13 mouse cellular contexts compared by ENCODE assay signal in the genomic region with DNA sequence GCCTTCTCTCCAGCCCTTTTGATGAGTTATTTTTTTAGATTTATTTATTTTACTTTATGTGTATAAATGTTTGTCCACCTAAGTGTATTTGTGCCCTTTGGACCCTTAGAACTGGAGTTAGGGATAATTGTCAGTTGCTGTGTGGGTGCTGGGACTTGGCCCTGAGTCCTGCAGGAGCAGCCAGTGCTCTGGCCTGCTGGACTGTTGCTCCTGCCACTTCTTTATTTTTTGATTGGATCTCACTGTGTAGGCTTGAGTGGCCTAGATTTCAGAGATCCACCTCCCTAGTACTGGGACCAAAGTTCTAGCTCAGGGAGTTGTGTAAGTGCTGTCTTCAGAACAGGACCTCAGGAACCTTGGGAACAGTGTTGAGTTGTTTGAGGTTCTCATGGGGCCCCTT.
"Had no signal": no experiment of that assay in that cellular context is flagged by ENCODE, and none has a peak within 500 bp of the region (broad histone marks: within the 10 kb centered on the region; RNA-seq: fewer than 3 reads in every experiment).

No protein-coding gene starts in this region.

- DNase-seq: left cerebral cortex, postnatal 4 days; lung, adult 18-20 months; right cerebral cortex, postnatal 14 days; thymus, adult 2 months; thymus, postnatal 25 days had no signal

- H3K9me3 ChIP-seq: limb, embryonic 13.5 days; liver, embryonic 12.5 days; midbrain, embryonic 12.5 days; stomach, embryonic 15.5 days had no signal

- H3K4me3 ChIP-seq: limb, embryonic 13.5 days; liver, embryonic 12.5 days; midbrain, embryonic 12.5 days; stomach, embryonic 15.5 days had no signal

- H3K9ac ChIP-seq: limb, embryonic 13.5 days; liver, embryonic 12.5 days; midbrain, embryonic 12.5 days; stomach, embryonic 15.5 days had no signal

- H3K4me2 ChIP-seq: limb, embryonic 13.5 days; liver, embryonic 12.5 days; midbrain, embryonic 12.5 days; stomach, embryonic 15.5 days had no signal

- ATAC-seq: hindbrain, embryonic 16.5 days; inflammation-experienced regulatory T-cells, adult 6 months; intestine, postnatal 0 days; liver, embryonic 12.5 days; midbrain, embryonic 16.5 days had no signal

- H3K27me3 ChIP-seq: limb, embryonic 13.5 days; liver, embryonic 12.5 days; midbrain, embryonic 12.5 days; stomach, embryonic 15.5 days had no signal

- H3K27ac ChIP-seq: limb, embryonic 13.5 days; liver, embryonic 12.5 days; midbrain, embryonic 12.5 days; stomach, embryonic 15.5 days had no signal
